Mouse (Mus musculus) layer of hippocampus, adult 18-20 months (tissue): ENCODE measurements around the gene Glb1l. TPM values are rescaled to one million over a fixed set of nuclear protein-coding genes. Genes with fewer than 3 reads are reported as not detected.

Source experiments
- DNase-seq, 2 experiments: peaks; one replicate each; pipeline ENCODE4 v3.0.0; 2022; ENCODE audit warnings: low spot score in 2 of 2
- total RNA-seq, 2 experiments: library from RNA; stranded (reverse); gene quantifications; 2 replicates each; pipeline ENCODE4 v1.2.3; 2021

Glb1l gene
- total RNA-seq, 2 experiments from 2014 or later, result 12.0 to 13.4 TPM

GRCm38 (mm10) chr1:75208967-75209678, 1.5 kb downstream of the Glb1l start:
- no peak for DNase-seq

DNA sequence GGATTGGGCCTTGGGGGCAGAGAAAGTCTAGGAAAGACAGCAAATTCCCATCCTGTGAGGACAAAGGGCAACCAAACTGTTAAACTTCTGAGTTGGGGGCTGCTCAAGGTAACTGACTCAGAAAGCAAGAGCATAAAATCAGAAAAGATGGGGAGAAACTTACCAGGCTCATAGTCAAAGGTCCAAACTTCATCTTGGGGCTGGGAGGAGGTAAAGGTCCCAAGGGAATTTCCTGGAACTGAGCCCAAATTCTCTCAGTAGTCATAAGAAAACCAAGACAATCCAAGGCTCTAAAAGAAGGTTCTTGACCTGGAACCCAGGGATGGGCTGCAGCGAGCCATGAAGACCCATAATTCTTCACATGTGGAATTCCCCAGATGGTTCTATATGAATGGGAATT, 9.4 kb downstream of the Glb1l start:
- no peak for DNase-seq

GRCm38 (mm10) chr1:75192452-75192851, 18.2 kb downstream of the Glb1l start:
- no peak for DNase-seq

- DNase-seq, result peak; percentile 97 to 98
Observed at GRCm38 (mm10) chr1:75191622-75192402, 18.8 kb downstream of the Glb1l start, which contains the start of the genes Ankzf1 and Atg9a. TSS of gene Ankzf1 (plus strand) at chr1:75192151. TSS of gene Atg9a (minus strand) at chr1:75192196.

- no peak for DNase-seq
Observed at GRCm38 (mm10) chr1:75191258-75191621, 19.4 kb downstream of the Glb1l start.

- no peak for DNase-seq
Observed at GRCm38 (mm10) chr1:75190577-75190976, 20.0 kb downstream of the Glb1l start.

DNA sequence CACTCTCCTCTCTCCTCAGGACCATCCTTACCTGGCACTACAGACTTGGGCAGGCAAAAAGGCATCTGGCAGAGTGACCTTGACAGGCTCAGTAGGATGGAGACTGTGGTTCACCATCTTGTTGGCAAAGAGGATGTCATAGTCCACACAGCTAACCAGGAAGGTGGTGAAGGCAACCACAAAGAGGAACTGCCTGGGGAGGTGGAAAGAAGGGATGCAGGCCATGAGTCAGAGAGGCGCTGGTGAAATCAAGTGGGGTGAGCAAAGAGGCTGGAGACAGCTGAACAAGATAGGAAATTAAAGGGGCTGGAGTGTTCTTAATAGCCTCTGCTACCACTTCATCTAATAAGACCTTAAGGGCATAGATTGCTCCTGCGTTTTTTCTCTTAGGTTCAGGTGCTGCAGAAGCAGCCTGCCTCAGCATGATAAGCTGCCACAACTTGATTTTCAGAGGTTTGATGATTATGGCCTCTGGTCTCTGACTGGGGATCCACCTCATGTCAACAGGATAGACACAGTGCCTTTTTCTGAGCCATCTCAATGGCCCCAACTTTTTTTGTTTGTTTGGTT, 22.6 kb downstream of the Glb1l start:
- no peak for DNase-seq

GRCm38 (mm10) chr1:75187126-75187525, 23.5 kb downstream of the Glb1l start:
- no peak for DNase-seq

DNA sequence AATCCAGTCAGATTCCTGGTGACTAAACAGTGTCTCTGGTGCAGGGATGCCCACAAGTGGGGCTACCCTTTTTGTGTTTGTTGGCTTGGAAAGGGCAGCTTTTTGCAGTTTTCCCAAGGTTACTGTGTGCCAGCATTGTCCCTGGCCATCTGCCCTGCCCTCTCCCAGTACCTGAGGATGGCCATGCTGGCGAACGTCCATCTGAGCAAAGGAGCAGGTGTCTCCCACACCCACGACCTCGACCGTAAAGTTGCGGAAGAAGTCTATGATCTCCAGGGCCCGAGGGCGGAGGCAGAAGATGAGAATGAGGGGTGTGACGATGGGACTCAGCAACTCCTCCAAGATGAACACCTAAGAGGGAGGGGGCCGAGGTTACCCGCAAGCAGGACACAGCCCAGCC, 25.1 kb downstream of the Glb1l start:
- no peak for DNase-seq

GRCm38 (mm10) chr1:75182160-75182559, 28.5 kb downstream of the Glb1l start:
- DNase-seq, result no peak

DNA sequence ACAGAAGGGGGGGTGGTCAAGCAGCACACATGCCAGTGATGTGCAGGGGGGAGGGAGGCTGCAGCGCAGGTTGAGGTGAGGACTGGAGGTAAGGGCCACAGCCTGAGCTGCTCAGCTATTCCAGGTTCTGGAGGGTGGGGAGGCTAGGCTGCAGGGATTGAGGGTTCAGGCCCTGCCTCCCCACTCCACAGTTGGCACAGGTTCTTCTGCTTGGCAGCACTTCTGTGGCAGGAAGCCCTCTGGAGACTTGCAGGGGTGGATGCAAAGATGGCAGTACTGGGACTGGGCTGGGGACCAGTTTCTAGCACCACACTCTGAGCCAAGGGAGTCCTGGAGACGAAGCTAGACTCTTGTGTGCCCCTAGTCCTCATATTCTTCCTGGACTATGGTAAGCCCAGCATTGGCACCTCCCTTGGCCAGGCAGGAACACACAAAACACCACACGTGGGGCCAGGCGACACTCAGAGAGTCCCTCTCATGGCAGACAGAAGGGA, 29.2 kb downstream of the Glb1l start:
- no peak for DNase-seq

DNA sequence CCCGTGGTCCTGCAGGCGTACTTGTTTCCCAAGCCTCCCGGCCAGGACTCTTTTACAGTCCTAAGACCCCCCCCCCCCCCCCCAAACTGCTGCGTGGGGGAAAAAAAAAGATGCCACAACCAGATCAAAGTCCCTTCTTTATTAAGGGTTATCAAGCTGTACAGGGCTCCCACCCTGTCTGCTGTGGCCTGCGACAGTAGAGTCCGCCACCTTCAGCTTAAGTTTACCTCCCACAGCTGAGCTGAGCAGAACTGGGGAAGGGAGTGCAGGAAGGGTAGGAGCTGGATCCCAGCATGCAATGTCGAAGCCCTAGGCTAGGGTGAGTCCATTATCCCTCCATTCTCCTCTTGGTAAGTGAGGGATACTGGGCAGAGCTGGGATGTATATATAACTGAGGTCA, 29.9 kb downstream of the Glb1l start:
- no peak for DNase-seq

DNA sequence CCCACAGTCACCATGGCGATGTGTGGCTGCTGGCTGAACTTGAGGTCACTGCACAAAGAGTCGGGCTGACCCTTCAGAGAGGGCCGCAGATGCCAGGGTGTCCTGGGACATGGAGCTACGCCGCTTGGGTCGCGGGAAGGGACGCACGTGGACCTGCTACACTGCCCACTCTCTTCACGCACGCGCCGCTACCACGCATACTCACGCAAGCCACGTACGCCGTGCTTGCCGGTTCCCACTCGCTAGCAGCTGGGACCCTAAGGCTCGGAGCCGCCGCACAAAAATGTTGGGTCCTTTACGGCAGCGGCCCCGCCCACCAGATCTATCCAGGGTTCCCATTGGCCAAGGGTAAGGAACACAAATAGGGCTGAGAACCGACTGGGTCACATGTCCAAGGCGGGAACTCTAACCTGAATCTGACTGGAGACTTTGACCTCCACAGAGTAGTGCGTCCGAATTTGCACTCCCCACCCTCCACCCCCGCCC, 30.5 kb downstream of the Glb1l start, which contains the start of gene Abcb6:
Gene Abcb6, minus strand, starts transcription at position 288 of the 486 bp plus-strand sequence.
- DNase-seq, result peak; percentile 92 to 95

DNA sequence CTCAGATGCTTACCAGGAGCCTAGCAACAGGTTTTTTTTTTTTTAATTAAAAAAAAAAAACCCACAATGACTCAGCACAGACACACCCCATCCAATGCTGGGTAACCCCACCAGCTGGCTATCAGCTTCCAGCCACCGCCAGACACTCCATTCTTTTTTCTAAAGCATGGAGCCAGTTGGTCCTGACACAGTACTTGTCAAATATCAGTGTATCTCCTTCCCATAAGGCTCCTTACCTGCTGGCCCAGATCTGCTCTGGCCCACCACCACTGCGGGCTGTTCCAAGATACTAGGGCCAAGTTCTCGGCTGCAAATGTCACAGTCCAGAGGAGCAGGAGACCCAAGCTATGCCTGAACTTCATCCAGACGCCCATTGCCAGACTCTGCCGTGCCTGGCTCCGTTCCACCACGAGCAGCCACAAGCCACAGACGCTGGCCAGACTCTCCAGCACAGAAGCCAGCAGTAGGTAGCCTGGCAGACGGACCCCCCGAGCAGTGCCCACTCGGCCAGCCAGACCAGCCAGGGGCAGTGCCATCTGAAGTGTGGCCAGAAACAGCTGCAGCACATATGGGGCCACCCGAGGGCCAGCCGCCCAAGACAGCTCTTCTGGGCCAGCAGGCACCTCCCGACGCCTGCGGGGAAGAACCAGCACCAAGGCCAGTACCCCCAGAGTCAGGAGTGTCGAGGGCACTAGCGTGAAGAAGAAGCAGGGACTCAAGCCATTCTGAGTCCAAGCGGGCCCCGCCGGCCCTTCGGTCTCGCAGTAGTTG, 31.1 kb downstream of the Glb1l start:
- peak in 1 of 2 experiments; percentile 39 for DNase-seq

- peak; percentile 91 to 95 for DNase-seq
Observed at GRCm38 (mm10) chr1:75168472-75169464, 41.8 kb downstream of the Glb1l start, which contains the start of gene Zfand2b. TSS of gene Zfand2b (plus strand) at chr1:75168646.

DNA sequence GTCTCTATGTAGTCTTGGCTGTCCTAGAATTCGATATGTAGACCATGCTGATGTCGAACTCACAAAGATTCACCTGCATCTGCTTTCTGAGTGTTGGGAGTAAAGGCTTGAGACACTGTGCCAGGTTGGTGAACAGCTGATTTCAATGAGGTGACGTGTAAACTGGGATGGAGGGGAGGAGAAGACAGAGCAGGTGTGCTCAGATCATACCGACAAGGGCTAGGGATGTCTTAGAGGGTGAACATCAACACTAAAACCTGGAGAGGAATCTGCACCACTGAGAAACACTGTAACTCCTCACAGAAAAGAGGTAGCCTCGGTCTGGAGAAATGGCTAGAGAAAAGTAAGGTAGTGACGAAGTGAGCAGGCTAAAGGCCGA, 42.5 kb downstream of the Glb1l start:
- DNase-seq, result no peak

GRCm38 (mm10) chr1:75160256-75160617, 50.4 kb downstream of the Glb1l start:
- no peak for DNase-seq

- DNase-seq, result no peak
Observed at GRCm38 (mm10) chr1:75159540-75160255, 50.9 kb downstream of the Glb1l start.

GRCm38 (mm10) chr1:75158990-75159389, 51.6 kb downstream of the Glb1l start:
- DNase-seq, result no peak
